Mouse (Mus musculus): ENCODE measurements at regions not wholly inside any gene's neighbourhood (a gene's known extent, or its start where the extent isn't known, plus 50 kb on each side); places are given as distances from the start of the nearest gene placed in this dataset.
A peak's percentile ranks its signal among the peaks of the same experiment; 100 is the strongest.

GRCm38 (mm10) chr3:133599731-133600130 lies 54.8 kb upstream of the Tet2 start:
- Histone ChIP-seq H3K4me1 (ENCODE audit: control insufficient read depth, insufficient read depth, low read length) (peaks cover 4% of the 10 kb centered on the region; the same call in 1 of the 2 replicates), H3K36me3 (ENCODE audit: control insufficient read depth, insufficient read depth, low read length) (no peaks in the 10 kb centered on the region), H3K9ac (ENCODE audit: low read length) (no peak overlapping the region), H3K27ac (ENCODE audit: low read depth, low read length) (no peak overlapping the region), H3K9me3 (replicated peaks; ENCODE audit: control insufficient read depth, low read length) (no peaks in the 10 kb centered on the region), H3K4me2 (ENCODE audit: low read length) (no peak overlapping the region), H3K27me3 (replicated peaks; ENCODE audit: control insufficient read depth, insufficient read depth, low read length) (no peaks in the 10 kb centered on the region), H3K4me3 (ENCODE audit: low read depth, low read length) (no peak overlapping the region)
- no peak for DNase-seq (ENCODE audit: low spot score)
- ATAC-seq, result no peak
- WGBS, result 92% methylated on average over 7 of the region's 7 CpGs

GRCm38 (mm10) chr3:133600447-133601220 lies 55.7 kb upstream of the Tet2 start:
- Histone ChIP-seq H3K27me3 (replicated peaks; ENCODE audit: control insufficient read depth, insufficient read depth, low read length) (no peaks in the 10 kb centered on the region), H3K4me2 (ENCODE audit: low read length) (peak overlapping the region; percentile 25), H3K27ac (ENCODE audit: low read depth, low read length) (peak overlapping the region; percentile 24; the same call in 1 of the 2 replicates), H3K4me3 (ENCODE audit: low read depth, low read length) (no peak overlapping the region), H3K36me3 (ENCODE audit: control insufficient read depth, insufficient read depth, low read length) (no peaks in the 10 kb centered on the region), H3K4me1 (ENCODE audit: control insufficient read depth, insufficient read depth, low read length) (peaks cover 4% of the 10 kb centered on the region; the same call in 1 of the 2 replicates), H3K9ac (ENCODE audit: low read length) (peak overlapping the region; percentile 40; the same call in 1 of the 2 replicates), H3K9me3 (replicated peaks; ENCODE audit: control insufficient read depth, low read length) (no peaks in the 10 kb centered on the region)
- DNase-seq (ENCODE audit: low spot score) (peak; percentile 78), ATAC-seq (peak; percentile 84)
- 11% methylated on average over 11 of the region's 11 CpGs for WGBS

DNA sequence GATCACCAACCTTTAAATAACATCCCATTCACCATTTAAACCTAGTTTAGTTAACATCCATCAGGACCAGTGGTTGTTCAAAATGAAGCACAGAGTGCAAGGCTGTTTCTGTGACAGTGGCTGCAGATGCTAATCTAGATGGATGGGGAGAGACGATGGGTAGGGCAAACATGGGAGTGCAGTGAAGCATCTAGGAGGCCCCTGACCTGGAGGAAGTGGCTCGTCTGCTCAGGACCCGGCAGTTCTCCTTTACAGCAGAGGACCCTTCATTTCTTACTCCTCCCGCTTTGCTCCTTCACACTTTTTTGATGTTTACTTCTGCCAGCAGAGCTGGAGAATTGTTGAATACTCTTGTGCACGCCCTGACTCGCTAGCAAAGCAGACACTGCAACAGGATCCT lies 60.5 kb upstream of the Tet2 start:
- Histone ChIP-seq H3K27me3 (replicated peaks; ENCODE audit: control insufficient read depth, insufficient read depth, low read length) (no peaks in the 10 kb centered on the region), H3K4me2 (ENCODE audit: low read length) (no peak overlapping the region), H3K4me3 (ENCODE audit: low read depth, low read length) (no peak overlapping the region), H3K4me1 (ENCODE audit: control insufficient read depth, insufficient read depth, low read length) (peaks cover 3% of the 10 kb centered on the region; the same call in 1 of the 2 replicates), H3K9ac (ENCODE audit: low read length) (no peak overlapping the region), H3K9me3 (replicated peaks; ENCODE audit: control insufficient read depth, low read length) (no peaks in the 10 kb centered on the region), H3K27ac (ENCODE audit: low read depth, low read length) (no peak overlapping the region), H3K36me3 (ENCODE audit: control insufficient read depth, insufficient read depth, low read length) (no peaks in the 10 kb centered on the region)
- whole genome bisulfite sequencing, result 93% methylated on average over 6 of the region's 6 CpGs
- no peak for ATAC-seq
- no peak for DNase-seq (ENCODE audit: low spot score)

GRCm38 (mm10) chr3:133608845-133609261 lies 63.9 kb upstream of the Tet2 start:
- Histone ChIP-seq H3K9ac (ENCODE audit: low read length) (no peak overlapping the region), H3K4me1 (ENCODE audit: control insufficient read depth, insufficient read depth, low read length) (no peaks in the 10 kb centered on the region), H3K27ac (ENCODE audit: low read depth, low read length) (no peak overlapping the region), H3K9me3 (replicated peaks; ENCODE audit: control insufficient read depth, low read length) (no peaks in the 10 kb centered on the region), H3K27me3 (replicated peaks; ENCODE audit: control insufficient read depth, insufficient read depth, low read length) (no peaks in the 10 kb centered on the region), H3K4me3 (ENCODE audit: low read depth, low read length) (no peak overlapping the region), H3K36me3 (ENCODE audit: control insufficient read depth, insufficient read depth, low read length) (no peaks in the 10 kb centered on the region), H3K4me2 (ENCODE audit: low read length) (no peak overlapping the region)
- 91% methylated on average over 3 of the region's 3 CpGs for WGBS
- ATAC-seq, result no peak
- DNase-seq (ENCODE audit: low spot score), result no peak

- no peaks in the 10 kb centered on the region for H3K36me3 ChIP-seq (ENCODE audit: control insufficient read depth, insufficient read depth, low read length)
- no peaks in the 10 kb centered on the region for H3K4me1 ChIP-seq (ENCODE audit: control insufficient read depth, insufficient read depth, low read length)
- peak overlapping the region; percentile 48 for H3K9ac ChIP-seq (ENCODE audit: low read length)
- H3K27me3 ChIP-seq (replicated peaks; ENCODE audit: control insufficient read depth, insufficient read depth, low read length), result no peaks in the 10 kb centered on the region
- peak; percentile 55 for ATAC-seq
- H3K4me3 ChIP-seq (ENCODE audit: low read depth, low read length), result peak overlapping the region; percentile 11
- 15% methylated on average over 12 of the region's 12 CpGs for WGBS
- peak overlapping the region; percentile 46 for H3K4me2 ChIP-seq (ENCODE audit: low read length)
- DNase-seq (ENCODE audit: low spot score), result peak; percentile 62
- peak overlapping the region; percentile 71; the same call in 1 of the 2 replicates for H3K27ac ChIP-seq (ENCODE audit: low read depth, low read length)
- no peaks in the 10 kb centered on the region for H3K9me3 ChIP-seq (replicated peaks; ENCODE audit: control insufficient read depth, low read length)
These were observed 69.1 kb upstream of the Tet2 start for GRCm38 (mm10) chr3:133613836-133614711.

- Histone ChIP-seq H3K9me3 (replicated peaks; ENCODE audit: control insufficient read depth, low read length) (no peaks in the 10 kb centered on the region), H3K4me2 (ENCODE audit: low read length) (peak overlapping the region; percentile 46), H3K4me1 (ENCODE audit: control insufficient read depth, insufficient read depth, low read length) (no peaks in the 10 kb centered on the region), H3K9ac (ENCODE audit: low read length) (peak overlapping the region; percentile 48), H3K27me3 (replicated peaks; ENCODE audit: control insufficient read depth, insufficient read depth, low read length) (no peaks in the 10 kb centered on the region), H3K4me3 (ENCODE audit: low read depth, low read length) (peak overlapping the region; percentile 11; the same call in 1 of the 2 replicates), H3K36me3 (ENCODE audit: control insufficient read depth, insufficient read depth, low read length) (no peaks in the 10 kb centered on the region), H3K27ac (ENCODE audit: low read depth, low read length) (peak overlapping the region; percentile 71; the same call in 1 of the 2 replicates)
- 22% methylated on average over 14 of the region's 14 CpGs for WGBS
- DNase-seq (ENCODE audit: low spot score) (peak; percentile 77), ATAC-seq (peak; percentile 81)
These were observed 69.9 kb upstream of the Tet2 start for GRCm38 (mm10) chr3:133614712-133615426.

DNA sequence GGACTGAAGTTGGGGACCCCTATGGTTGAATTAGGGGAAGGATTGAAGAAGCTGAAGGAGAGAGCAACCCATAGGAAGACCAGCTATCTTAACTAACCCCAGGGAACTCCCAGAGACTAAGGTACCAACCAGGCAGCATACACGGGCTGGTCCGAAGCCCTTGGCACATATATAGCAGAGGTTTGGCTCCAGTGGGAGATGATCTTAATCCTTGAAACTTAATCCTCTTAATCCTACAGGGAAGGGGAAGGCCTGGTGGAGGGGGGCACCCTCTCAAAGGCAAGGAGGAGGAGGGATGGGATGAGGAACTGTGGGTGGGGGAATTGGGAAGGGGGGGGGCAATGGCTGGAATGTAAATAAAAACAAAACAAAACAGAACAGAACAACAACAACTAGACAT lies 72.1 kb upstream of the Tet2 start:
- Histone ChIP-seq H3K9ac (ENCODE audit: low read length) (no peak overlapping the region), H3K27me3 (replicated peaks; ENCODE audit: control insufficient read depth, insufficient read depth, low read length) (no peaks in the 10 kb centered on the region), H3K4me3 (ENCODE audit: low read depth, low read length) (no peak overlapping the region), H3K36me3 (ENCODE audit: control insufficient read depth, insufficient read depth, low read length) (no peaks in the 10 kb centered on the region), H3K4me2 (ENCODE audit: low read length) (no peak overlapping the region), H3K9me3 (replicated peaks; ENCODE audit: control insufficient read depth, low read length) (no peaks in the 10 kb centered on the region), H3K4me1 (ENCODE audit: control insufficient read depth, insufficient read depth, low read length) (no peaks in the 10 kb centered on the region), H3K27ac (ENCODE audit: low read depth, low read length) (no peak overlapping the region)
- DNase-seq (ENCODE audit: low spot score), result no peak
- no peak for ATAC-seq
- 43% methylated on average over 2 of the region's 2 CpGs for WGBS

GRCm38 (mm10) chr3:133618491-133618890 lies 73.6 kb upstream of the Tet2 start:
- no peak for ATAC-seq
- H3K9ac ChIP-seq (ENCODE audit: low read length), result no peak overlapping the region
- WGBS, result 92% methylated on average over 3 of the region's 3 CpGs
- no peaks in the 10 kb centered on the region for H3K27me3 ChIP-seq (replicated peaks; ENCODE audit: control insufficient read depth, insufficient read depth, low read length)
- H3K4me3 ChIP-seq (ENCODE audit: low read depth, low read length), result no peak overlapping the region
- H3K9me3 ChIP-seq (replicated peaks; ENCODE audit: control insufficient read depth, low read length), result no peaks in the 10 kb centered on the region
- no peaks in the 10 kb centered on the region for H3K4me1 ChIP-seq (ENCODE audit: control insufficient read depth, insufficient read depth, low read length)
- no peak overlapping the region for H3K27ac ChIP-seq (ENCODE audit: low read depth, low read length)
- no peak overlapping the region for H3K4me2 ChIP-seq (ENCODE audit: low read length)
- H3K36me3 ChIP-seq (ENCODE audit: control insufficient read depth, insufficient read depth, low read length), result no peaks in the 10 kb centered on the region
- no peak for DNase-seq (ENCODE audit: low spot score)
